Mouse (Mus musculus) heart, postnatal 0 days (tissue): ENCODE measurements around the gene Neurod6. TPM values are rescaled to one million over a fixed set of nuclear protein-coding genes. Genes with fewer than 3 reads are reported as not detected.

Experiments used
- ATAC-seq: fragments of 200-750 bp; cut with Nextera tagmentation; 2 replicates; pipeline ENCODE4 v1.8.0; 2017; ENCODE audit warnings: low read depth, moderate number of reproducible peaks, moderate library complexity; ENCODE audit not compliant: insufficient read depth
- DNase-seq: peaks from one replicate; pipeline ENCODE4 v3.0.0-alpha.2; 2016; ENCODE audit warnings: low spot score
- H3K27ac ChIP-seq: fragments of 300-500 bp; sonication (generic); 2 replicates; pipeline ENCODE4 v1.5.1; 2014; ENCODE audit warnings: low read depth, mild to moderate bottlenecking
- H3K27me3 ChIP-seq: fragments of 300-500 bp; sonication (generic); 2 replicates; pipeline ENCODE4 v1.6.1; 2014; ENCODE audit warnings: low read length, mixed read lengths; ENCODE audit not compliant: control insufficient read depth, insufficient read depth
- H3K36me3 ChIP-seq: fragments of 300-500 bp; sonication (generic); replicated peaks from 2 replicates; pipeline ENCODE4 v1.6.1; 2014; ENCODE audit warnings: low read length, mixed read lengths; ENCODE audit not compliant: control insufficient read depth, insufficient read depth
- H3K4me1 ChIP-seq: fragments of 300-500 bp; sonication (generic); 2 replicates; pipeline ENCODE4 v1.6.1; 2014; ENCODE audit warnings: antibody characterized with exemption; ENCODE audit not compliant: control insufficient read depth, insufficient read depth
- H3K4me2 ChIP-seq: fragments of 300-500 bp; sonication (generic); 2 replicates; pipeline ENCODE4 v1.6.1; 2014; ENCODE audit warnings: low read depth, mild to moderate bottlenecking, low read length, moderate library complexity
- H3K4me3 ChIP-seq: fragments of 300-500 bp; sonication (generic); 2 replicates; pipeline ENCODE4 v1.5.1; 2014; ENCODE audit warnings: low read depth, low read length
- H3K9ac ChIP-seq: fragments of 300-500 bp; sonication (generic); replicated peaks from 2 replicates; pipeline ENCODE4 v1.6.1; 2014; ENCODE audit warnings: low read depth, low read length, mixed read lengths
- H3K9me3 ChIP-seq: fragments of 300-500 bp; sonication (generic); replicated peaks from 2 replicates; pipeline ENCODE4 v1.6.1; 2016; ENCODE audit warnings: low read length; ENCODE audit not compliant: control insufficient read depth
- CTCF ChIP-seq: IDR thresholded peaks from 2 replicates; pipeline ENCODE4 v1.5.1; 2016; ENCODE audit warnings: antibody characterized with exemption, control low read depth, low read depth
- EP300 ChIP-seq: IDR thresholded peaks from 2 replicates; pipeline ENCODE4 v1.6.1; 2016; ENCODE audit warnings: antibody characterized with exemption, low read depth
- WGBS: fragments of 180-500 bp; shearing (Covaris S2); extraction: QIAGEN DNeasy Blood & Tissue Kit; methylation state at CpG from one replicate; pipeline ENCODE4 v1.1.7; 2014; 5-methylcytosine and 5-hydroxymethylcytosine counted together
- polyA plus RNA-seq: library from polyadenylated mRNA; unstranded; fragments of >200 nt; fragmentation: Nextera tagmentation; extraction: Ambion mirVana; gene quantifications from 2 replicates; pipeline ENCODE4 v1.2.1, GENCODE M21; 2015
- total RNA-seq: library from RNA; depleted of rRNA; stranded (reverse); fragments of >200 nt; gene quantifications from 2 replicates; pipeline ENCODE4 v1.2.3, GENCODE M21; 2014; ENCODE audit warnings: low replicate concordance

Neurod6 gene
- total and polyA plus RNA-seq, 2 experiments from 2014 or later = not detected

DNA sequence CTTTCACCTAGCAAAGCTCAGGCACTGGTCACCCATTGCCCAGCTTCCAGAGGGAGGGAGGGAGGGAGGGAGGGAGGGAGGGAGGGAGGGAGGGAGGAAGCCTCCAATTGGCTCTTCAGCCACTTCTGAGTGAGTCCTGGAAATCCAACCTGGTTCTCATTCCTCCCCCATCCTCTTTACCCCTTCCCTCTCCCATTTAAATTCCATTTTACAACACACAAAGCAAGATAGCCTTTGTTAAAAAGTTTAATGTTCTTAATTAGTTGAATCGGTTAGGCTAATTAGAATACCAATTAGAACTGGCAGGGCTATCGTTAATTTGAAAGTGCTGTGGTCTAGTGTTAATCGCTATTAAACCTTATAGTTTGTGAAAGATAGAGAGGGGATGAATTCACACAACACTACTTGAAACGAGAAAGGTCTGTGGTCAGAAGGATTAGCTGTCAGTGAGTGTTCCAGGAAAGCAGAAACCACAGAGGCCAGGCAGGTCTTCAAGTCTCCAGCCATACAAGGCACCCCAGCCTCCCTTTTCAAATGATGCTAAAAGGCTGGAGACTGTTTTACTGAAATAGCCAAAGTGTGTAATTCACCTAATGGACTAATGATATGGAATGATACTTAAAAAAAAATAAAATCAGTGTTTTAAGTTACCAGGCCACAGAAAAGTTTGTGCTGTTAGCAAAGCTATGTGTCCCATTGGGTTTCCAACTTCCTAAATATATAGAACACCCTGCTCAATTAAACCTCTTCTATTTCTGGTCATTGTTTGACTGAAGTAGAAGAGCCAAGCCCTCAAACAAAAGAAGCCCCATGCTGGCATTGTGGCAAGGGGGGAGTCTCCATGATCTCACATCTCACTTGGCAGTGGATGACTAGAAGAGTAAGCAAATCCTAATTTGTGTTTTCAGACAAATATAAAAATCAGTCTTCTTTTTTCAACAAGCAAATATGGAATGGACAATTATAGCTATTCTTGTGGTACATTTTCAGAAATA is 19.6 kb upstream of the Neurod6 start:
- Histone ChIP-seq H3K9me3 (no peaks in the 10 kb centered on the region), H3K4me2 (no peak overlapping the region), H3K27ac (no peak overlapping the region), H3K4me3 (no peak overlapping the region), H3K4me1 (no peaks in the 10 kb centered on the region), H3K27me3 (no peaks in the 10 kb centered on the region), H3K9ac (no peak overlapping the region), H3K36me3 (no peaks in the 10 kb centered on the region)
- ATAC-seq (no peak), DNase-seq (no peak)
- TF ChIP-seq EP300 = no peak
- TF ChIP-seq CTCF = no peak
- 44% methylated on average over 4 of the region's 4 CpGs for WGBS

DNA sequence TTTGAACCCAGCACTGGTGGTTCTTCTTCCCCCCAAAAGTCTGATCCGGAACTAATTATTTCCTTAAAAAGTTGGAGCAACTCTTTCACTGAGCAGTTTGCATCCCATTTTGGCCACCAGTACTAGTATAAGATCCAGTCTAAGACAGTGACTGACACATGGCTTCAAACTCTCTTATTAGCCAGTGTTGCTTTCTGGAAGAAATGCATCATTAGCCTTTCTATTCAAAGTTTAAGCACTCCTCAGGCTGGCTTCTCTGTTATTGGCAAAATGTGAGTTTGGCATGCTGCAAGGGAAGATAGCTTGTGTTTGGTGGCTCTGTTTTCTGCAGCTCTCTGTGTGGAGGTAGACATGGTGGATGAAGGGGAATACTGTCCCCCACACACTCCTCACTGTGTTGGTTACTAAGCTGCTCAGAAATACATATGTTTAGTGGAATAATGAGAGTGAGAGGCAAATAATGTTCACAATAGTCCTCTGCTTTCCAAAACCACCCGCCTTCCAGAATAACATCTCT is 9.0 kb upstream of the Neurod6 start:
- WGBS = 87% methylated on average over 2 of the region's 2 CpGs
- no peak for ATAC-seq
- Histone ChIP-seq H3K4me1 (no peaks in the 10 kb centered on the region), H3K9me3 (no peaks in the 10 kb centered on the region), H3K9ac (no peak overlapping the region), H3K4me2 (no peak overlapping the region), H3K4me3 (no peak overlapping the region), H3K27ac (no peak overlapping the region), H3K36me3 (no peaks in the 10 kb centered on the region), H3K27me3 (no peaks in the 10 kb centered on the region)
- TF ChIP-seq CTCF (no peak), EP300 (no peak)
- DNase-seq = no peak

DNA sequence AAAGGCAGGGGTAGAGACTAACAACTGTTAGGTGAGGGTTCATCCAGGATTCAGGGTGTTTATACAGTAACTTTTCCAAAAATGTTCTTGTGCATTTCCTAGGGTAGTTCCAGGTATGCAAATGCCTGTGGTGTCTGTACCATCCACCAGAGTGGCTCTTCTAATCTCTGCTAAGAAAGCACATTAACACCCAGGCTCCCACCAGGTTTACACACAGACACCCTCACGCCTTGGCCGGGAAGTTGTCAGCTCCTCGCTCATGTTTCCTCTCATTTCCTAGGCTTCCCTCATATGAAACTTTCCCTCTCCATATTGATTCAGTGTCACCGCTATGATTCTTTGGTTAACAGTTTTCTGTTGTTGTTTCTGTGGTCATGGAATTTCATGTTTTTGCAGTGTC is 2.4 kb upstream of the Neurod6 start:
- 72% methylated on average over 4 of the region's 4 CpGs for WGBS

DNA sequence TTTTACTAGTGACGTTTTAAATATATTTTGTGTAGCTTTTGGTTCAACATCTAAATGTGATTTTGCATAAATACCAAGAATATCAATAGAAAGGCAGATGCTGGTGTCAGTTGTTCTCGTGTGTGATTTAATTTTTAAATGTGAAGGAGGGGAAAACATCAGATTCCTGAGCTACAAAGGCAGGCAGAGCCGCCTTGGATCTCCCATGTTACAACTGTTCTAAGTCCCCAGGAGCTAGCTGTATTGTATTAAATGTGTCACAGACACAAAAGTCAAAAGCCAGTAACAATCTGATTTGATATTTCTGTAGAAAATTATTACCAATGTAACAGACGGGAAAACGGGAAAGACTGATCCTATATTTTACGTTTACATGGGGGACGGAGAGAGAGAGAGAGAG is 1.8 kb upstream of the Neurod6 start:
- Histone ChIP-seq H3K4me1 (no peaks in the 10 kb centered on the region), H3K27me3 (peaks cover 13% of the 10 kb centered on the region), H3K9ac (no peak overlapping the region), H3K4me2 (no peak overlapping the region), H3K9me3 (no peaks in the 10 kb centered on the region), H3K4me3 (no peak overlapping the region), H3K36me3 (no peaks in the 10 kb centered on the region), H3K27ac (no peak overlapping the region)
- TF ChIP-seq CTCF (no peak), EP300 (no peak)
- WGBS = 68% methylated on average over 7 of the region's 7 CpGs
- DNase-seq (no peak), ATAC-seq (no peak)

More for the DNA sequence above, 2.4 kb upstream of the Neurod6 start:
- Histone ChIP-seq H3K4me1 (no peaks in the 10 kb centered on the region), H3K27me3 (peaks cover 10% of the 10 kb centered on the region), H3K4me3 (no peak overlapping the region), H3K27ac (no peak overlapping the region), H3K36me3 (no peaks in the 10 kb centered on the region), H3K4me2 (no peak overlapping the region), H3K9me3 (no peaks in the 10 kb centered on the region), H3K9ac (no peak overlapping the region)
- no peak for DNase-seq
- TF ChIP-seq CTCF = no peak
- TF ChIP-seq EP300 = no peak
- no peak for ATAC-seq

DNA sequence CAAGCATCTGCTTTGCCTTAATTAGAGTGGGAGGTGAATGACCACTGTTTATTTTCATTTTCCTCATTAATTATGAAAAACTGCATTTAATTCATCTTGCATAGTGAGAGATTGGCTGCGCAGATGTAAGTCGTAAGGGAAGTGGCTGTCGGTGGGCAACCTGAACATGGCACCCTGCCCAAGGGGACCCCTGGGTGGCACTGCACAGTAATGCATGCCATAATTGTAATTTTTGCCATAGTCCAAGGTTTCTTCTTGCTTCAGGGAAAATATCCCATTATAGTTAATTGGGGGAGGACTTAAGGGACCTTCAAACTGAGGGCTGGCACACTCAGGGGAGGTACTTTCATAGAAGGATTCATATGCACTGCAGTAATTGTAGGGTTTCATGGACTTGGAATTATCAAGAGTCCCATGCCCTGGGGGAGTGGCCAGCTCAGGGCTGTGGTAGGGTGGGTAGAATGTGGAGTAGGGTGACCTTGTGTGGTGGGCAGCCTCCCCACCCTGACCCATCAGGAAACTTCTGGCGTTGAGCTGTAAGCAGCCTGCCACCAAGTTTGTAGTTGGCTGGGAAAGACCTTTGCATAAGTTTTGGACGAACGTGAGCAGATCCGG is 2.4 kb downstream of the Neurod6 start:
- Histone ChIP-seq H3K36me3 (no peaks in the 10 kb centered on the region), H3K9ac (no peak overlapping the region), H3K4me1 (peaks cover 6% of the 10 kb centered on the region), H3K4me3 (no peak overlapping the region), H3K4me2 (no peak overlapping the region), H3K27ac (no peak overlapping the region), H3K27me3 (peaks cover 28% of the 10 kb centered on the region), H3K9me3 (no peaks in the 10 kb centered on the region)
- no peak for TF ChIP-seq CTCF
- no peak for TF ChIP-seq EP300
- 81% methylated on average over 7 of the region's 7 CpGs for WGBS
- DNase-seq (no peak), ATAC-seq (no peak)
